Mouse (Mus musculus) layer of hippocampus, adult 18-20 months (tissue): ENCODE results near the gene Olfr538. TPM values are rescaled to one million over a fixed set of nuclear protein-coding genes. Genes with fewer than 3 reads are reported as not detected.
"Not testable (repeated sequence)": the region's sequence is repeated elsewhere in the genome, so short reads cannot be mapped to it uniquely, and the experiment has no call there.

Source experiments
- DNase-seq, 2 experiments: peaks; one replicate each; pipeline ENCODE4 v3.0.0; 2022; ENCODE audit warnings: low spot score in 2 of 2
- long read RNA-seq: library from polyadenylated mRNA; stranded (forward); transcript quantifications from one replicate; pipeline ENCODE4 v2.0.0, GENCODE M21; 2021
- total RNA-seq, 2 experiments: library from RNA; stranded (reverse); gene quantifications; 2 replicates each; pipeline ENCODE4 v1.2.3; 2021

Gene Olfr538
- under 1 TPM in 1 of 2 experiments, not detected in 1; 0.25 TPM for total RNA-seq
- long read RNA-seq, result 0 reads

DNA sequence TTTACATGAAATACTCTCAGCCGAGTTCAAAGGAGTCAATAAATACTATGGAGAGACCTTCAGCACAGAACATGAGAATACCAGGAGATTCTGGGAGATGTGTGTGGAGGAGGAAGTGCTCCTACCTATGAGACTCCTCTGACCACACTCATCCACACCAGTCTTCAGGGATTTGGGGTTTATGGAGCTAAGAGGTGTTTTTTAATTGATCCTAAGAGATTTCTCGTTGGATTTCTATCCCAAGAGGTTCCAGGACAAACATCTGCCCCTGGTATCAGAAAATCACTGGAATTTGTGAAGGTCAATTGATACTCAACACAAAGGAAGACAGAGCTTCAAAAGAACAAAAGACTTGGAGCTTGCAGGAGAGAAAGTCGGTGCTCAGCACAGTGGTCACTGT, at the start of gene Olfr538:
Olfr538 (plus strand) TSS at position 301 of the 400 bp plus-strand sequence.
- no peak for DNase-seq

GRCm38 (mm10) chr7:140539746-140540145, 27.9 kb upstream of the Olfr538 start:
- no peak for DNase-seq

- not testable (repeated sequence) for DNase-seq
These were observed 33.3 kb downstream of the Olfr538 start, which contains the start of gene Olfr46 for GRCm38 (mm10) chr7:140600969-140601368. TSS of gene Olfr46 (plus strand) at chr7:140601269.

Other genes starting within 250 kb of the Olfr538 start
- gene Olfr525, start 247.0 kb upstream of the Olfr538 start, total RNA-seq, result not detected
- not detected for gene Olfr527, start 233.9 kb upstream of the Olfr538 start, total RNA-seq
- gene Olfr60, start 206.2 kb upstream of the Olfr538 start, total RNA-seq, result not detected
- not detected for gene Olfr530, start 191.6 kb upstream of the Olfr538 start, total RNA-seq
- gene Olfr531, start 165.0 kb upstream of the Olfr538 start, total RNA-seq, result not detected
- gene Olfr532, start 146.2 kb upstream of the Olfr538 start, total RNA-seq, result not detected
- not detected for gene Olfr533, start 104.5 kb upstream of the Olfr538 start, total RNA-seq
- gene Olfr535, start 83.7 kb upstream of the Olfr538 start, total RNA-seq, result under 1 TPM; 0.22 to 0.33 TPM
- gene Olfr536, start 60.5 kb upstream of the Olfr538 start, total RNA-seq, result not detected
- gene Olfr46, start 33.4 kb downstream of the Olfr538 start, total RNA-seq, result under 1 TPM; 0.25 to 0.37 TPM
- gene Olfr61, start 61.1 kb downstream of the Olfr538 start, total RNA-seq, result not detected
- gene Olfr53, start 78.6 kb downstream of the Olfr538 start, total RNA-seq, result under 1 TPM in 1 of 2 experiments, not detected in 1; 0.25 TPM
- under 1 TPM; 0.13 to 0.15 TPM for gene Olfr539, start 92.0 kb downstream of the Olfr538 start, total RNA-seq
- under 1 TPM in 1 of 2 experiments, not detected in 1; 0.10 TPM for gene Olfr45, start 114.1 kb downstream of the Olfr538 start, total RNA-seq
- gene Olfr541, start 129.4 kb downstream of the Olfr538 start, total RNA-seq, result not detected
- gene Cyp2e1, start 195.9 kb downstream of the Olfr538 start, total RNA-seq, result not detected
- gene Syce1, start 220.0 kb downstream of the Olfr538 start, total RNA-seq, result not detected